Mouse (Mus musculus): ENCODE measurements around the gene Mthfd2.

The Mthfd2 gene

GRCm38 (mm10) chr6:83268144-83269010, 57.3 kb downstream of the Mthfd2 start:
- DNase-seq (ENCODE audit: inconsistent age in 2 of 2, low spot score in 1 of 2), result peak; percentile 95 to 97

- DNase-seq (ENCODE audit: inconsistent age in 2 of 2, low spot score in 1 of 2), result no peak
These were observed 58.1 kb downstream of the Mthfd2 start for GRCm38 (mm10) chr6:83267616-83268015.

- DNase-seq (ENCODE audit: inconsistent age in 2 of 2, low spot score in 1 of 2), result no peak
These were observed 60.1 kb downstream of the Mthfd2 start for GRCm38 (mm10) chr6:83265653-83266052.

- no peak for DNase-seq (ENCODE audit: inconsistent age in 2 of 2, low spot score in 1 of 2)
These were observed 60.5 kb downstream of the Mthfd2 start for GRCm38 (mm10) chr6:83265253-83265652.

GRCm38 (mm10) chr6:83264516-83264915, 61.2 kb downstream of the Mthfd2 start:
- no peak for DNase-seq (ENCODE audit: inconsistent age in 2 of 2, low spot score in 1 of 2)

All from adrenal gland, adult (tissue).